Mouse (Mus musculus) limb, embryonic 12.5 days (tissue): ENCODE data around the gene Cltb. TPM values are rescaled to one million over a fixed set of nuclear protein-coding genes. Genes with fewer than 3 reads are reported as not detected.

ENCODE experiments used
- ATAC-seq: fragments of 200-750 bp; cut with Nextera tagmentation; 2 replicates; pipeline ENCODE4 v1.8.0; 2017; ENCODE audit warnings: low read depth, moderate TSS enrichment; ENCODE audit not compliant: insufficient number of reproducible peaks, insufficient read depth, low FRiP score, low TSS enrichment
- H3K27ac ChIP-seq: fragments of 300-500 bp; sonication (generic); 2 replicates; pipeline ENCODE4 v1.5.1; 2016; ENCODE audit warnings: mild to moderate bottlenecking, moderate library complexity
- H3K27me3 ChIP-seq: fragments of 300-500 bp; sonication (generic); 2 replicates; pipeline ENCODE4 v1.6.1; 2016; ENCODE audit warnings: mild to moderate bottlenecking, moderate library complexity
- H3K36me3 ChIP-seq: fragments of 300-500 bp; sonication (generic); 2 replicates; pipeline ENCODE4 v1.6.1; 2016; ENCODE audit warnings: mild to moderate bottlenecking, moderate library complexity
- H3K4me1 ChIP-seq: fragments of 300-500 bp; sonication (generic); replicated peaks from 2 replicates; pipeline ENCODE4 v1.6.1; 2016
- H3K4me2 ChIP-seq: fragments of 300-500 bp; sonication (generic); 2 replicates; pipeline ENCODE4 v1.6.1; 2016; ENCODE audit warnings: mild to moderate bottlenecking, moderate library complexity
- H3K4me3 ChIP-seq: fragments of 300-500 bp; sonication (generic); replicated peaks from 2 replicates; pipeline ENCODE4 v1.5.1; 2016; ENCODE audit warnings: mild to moderate bottlenecking
- H3K9ac ChIP-seq: fragments of 300-500 bp; sonication (generic); replicated peaks from 2 replicates; pipeline ENCODE4 v1.6.1; 2016; ENCODE audit warnings: mild to moderate bottlenecking, moderate library complexity
- H3K9me3 ChIP-seq: fragments of 300-500 bp; sonication (generic); 2 replicates; pipeline ENCODE4 v1.6.1; 2016; ENCODE audit warnings: mild to moderate bottlenecking, moderate library complexity
- WGBS: fragments of 180-500 bp; shearing (Covaris S2); methylation state at CpG from one replicate; pipeline ENCODE4 v1.1.7; 2016; 5-methylcytosine and 5-hydroxymethylcytosine counted together
- polyA plus RNA-seq: library from polyadenylated mRNA; unstranded; fragments of >200 nt; fragmentation: Nextera tagmentation; extraction: Ambion mirVana; gene quantifications from 2 replicates; pipeline ENCODE4 v1.2.1, GENCODE M21; 2016

The Cltb gene
- polyA plus RNA-seq, 1 experiment from 2014 or later: 17.2 TPM

DNA sequence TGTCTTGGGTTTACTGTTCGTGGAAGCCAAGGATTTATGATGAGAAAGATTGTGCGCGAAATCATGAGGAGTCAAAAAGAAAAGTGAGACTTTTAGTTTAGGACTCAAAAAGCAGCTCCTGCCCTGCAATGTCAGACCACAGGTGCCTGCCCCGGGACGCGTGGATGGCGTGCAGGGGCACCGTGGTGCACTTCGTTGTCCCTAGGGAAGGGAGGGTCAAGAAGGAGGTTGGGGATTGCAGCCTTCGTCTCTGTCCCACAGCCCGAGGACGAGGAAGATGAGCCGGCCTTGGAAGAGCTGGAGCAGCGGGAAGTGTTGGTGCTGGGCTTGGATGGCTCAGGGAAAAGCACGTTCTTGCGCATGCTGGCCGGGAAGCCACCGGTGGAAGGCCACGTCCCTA is 35.7 kb downstream of the Cltb start:
- ATAC-seq: no peak
- Histone ChIP-seq H3K4me1 (peaks cover 9% of the 10 kb centered on the region), H3K4me2 (peak overlapping the region; percentile 91), H3K9me3 (no peaks in the 10 kb centered on the region), H3K36me3 (peaks cover 46% of the 10 kb centered on the region), H3K9ac (peak overlapping the region; percentile 91), H3K27me3 (peaks cover 9% of the 10 kb centered on the region), H3K4me3 (peak overlapping the region; percentile 93), H3K27ac (peak overlapping the region; percentile 85)
- WGBS: 3% methylated on average over 19 of the region's 19 CpGs

DNA sequence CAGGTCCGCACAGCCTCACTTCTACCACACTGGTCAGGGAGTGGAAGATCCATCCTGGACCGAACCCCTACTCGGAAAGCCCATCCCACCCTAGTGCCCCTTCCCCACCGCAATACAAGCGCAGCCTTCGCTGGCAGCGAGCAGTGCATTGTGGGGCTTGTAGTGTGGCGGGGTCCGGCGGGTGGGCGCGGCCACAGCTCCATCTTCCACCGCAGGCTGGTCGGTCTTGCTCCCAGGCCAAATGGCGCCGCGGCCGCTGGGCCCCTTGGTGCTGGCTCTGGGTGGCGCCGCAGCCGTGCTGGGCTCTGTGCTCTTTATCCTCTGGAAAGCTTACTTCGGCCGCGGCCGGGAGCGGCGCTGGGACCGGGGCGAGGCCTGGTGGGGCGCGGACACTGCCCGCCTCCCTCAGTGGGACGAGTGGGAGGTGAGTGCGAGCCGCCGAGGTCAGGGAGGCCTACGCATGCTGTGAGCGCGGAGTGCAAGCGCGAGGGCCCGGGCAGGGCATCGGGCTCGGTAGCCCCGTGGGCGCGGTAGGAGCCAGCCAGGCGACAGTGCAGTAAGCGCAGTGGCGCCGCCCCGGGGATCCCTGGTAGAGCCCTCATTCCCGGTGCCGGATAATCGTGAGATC is 36.2 kb downstream of the Cltb start, which contains the start of gene Arl10:
Gene Arl10, plus strand, starts transcription at position 162 of the 628 bp plus-strand sequence.
- peak within 1 kb of the TSS; percentile 85 for H3K27ac ChIP-seq
- no peaks in the 10 kb centered on the region for H3K9me3 ChIP-seq
- peaks cover 40% of the 10 kb centered on the region for H3K36me3 ChIP-seq
- peaks cover 9% of the 10 kb centered on the region for H3K27me3 ChIP-seq
- peak within 1 kb of the TSS; percentile 91 for H3K9ac ChIP-seq
- ATAC-seq: peak; percentile 89
- H3K4me2 ChIP-seq: peak within 1 kb of the TSS; percentile 91
- under 1% methylated on average over 55 of the region's 55 CpGs for WGBS
- peaks cover 9% of the 10 kb centered on the region for H3K4me1 ChIP-seq
- peak within 1 kb of the TSS; percentile 93 for H3K4me3 ChIP-seq

DNA sequence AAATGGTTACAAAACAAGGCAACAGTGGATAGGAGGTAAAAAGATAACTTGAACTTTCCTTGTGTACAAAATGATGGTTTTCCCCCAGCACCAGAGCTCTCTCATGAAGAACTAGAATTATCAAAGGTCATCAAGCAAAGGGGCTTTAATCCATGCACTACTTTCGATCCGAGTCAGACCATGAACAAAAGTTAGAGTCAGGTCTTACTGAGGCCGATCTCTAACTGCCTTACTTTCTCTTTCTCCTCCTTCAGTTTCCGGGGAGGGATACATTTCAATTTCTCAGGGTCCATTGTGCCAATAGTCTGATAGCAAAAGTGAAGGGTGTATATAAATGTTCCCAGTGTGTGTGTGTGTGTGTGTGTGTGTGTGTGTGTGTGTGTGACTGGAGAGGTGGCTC is 38.5 kb downstream of the Cltb start:
- H3K36me3 ChIP-seq: peaks cover 17% of the 10 kb centered on the region
- no peak for ATAC-seq
- H3K9me3 ChIP-seq: no peaks in the 10 kb centered on the region
- 84% methylated on average over 4 of the region's 4 CpGs for WGBS
- H3K4me3 ChIP-seq: no peak overlapping the region
- H3K4me2 ChIP-seq: no peak overlapping the region
- H3K27me3 ChIP-seq: peaks cover 9% of the 10 kb centered on the region
- no peak overlapping the region for H3K9ac ChIP-seq
- no peak overlapping the region for H3K27ac ChIP-seq
- H3K4me1 ChIP-seq: peaks cover 9% of the 10 kb centered on the region

DNA sequence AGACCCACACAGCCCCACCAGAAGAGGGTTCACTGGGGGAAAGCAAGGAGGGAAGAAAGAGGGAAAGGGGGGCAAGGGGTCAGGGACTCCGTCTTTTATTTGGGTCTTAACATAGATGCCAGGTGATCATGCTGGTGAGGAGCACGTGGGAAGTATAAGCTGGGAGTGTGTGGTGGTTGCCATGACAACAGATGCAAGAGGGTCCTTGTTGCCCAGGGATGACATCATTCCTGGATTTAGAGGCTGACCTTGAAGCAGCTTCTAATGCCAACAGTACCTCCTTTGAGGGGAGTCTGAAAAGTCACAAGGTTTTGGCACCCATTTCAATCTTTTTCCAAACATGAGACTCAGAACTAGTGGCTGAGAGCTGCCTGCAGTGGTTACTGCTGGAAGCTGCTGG is 39.5 kb downstream of the Cltb start:
- H3K9ac ChIP-seq: no peak overlapping the region

DNA sequence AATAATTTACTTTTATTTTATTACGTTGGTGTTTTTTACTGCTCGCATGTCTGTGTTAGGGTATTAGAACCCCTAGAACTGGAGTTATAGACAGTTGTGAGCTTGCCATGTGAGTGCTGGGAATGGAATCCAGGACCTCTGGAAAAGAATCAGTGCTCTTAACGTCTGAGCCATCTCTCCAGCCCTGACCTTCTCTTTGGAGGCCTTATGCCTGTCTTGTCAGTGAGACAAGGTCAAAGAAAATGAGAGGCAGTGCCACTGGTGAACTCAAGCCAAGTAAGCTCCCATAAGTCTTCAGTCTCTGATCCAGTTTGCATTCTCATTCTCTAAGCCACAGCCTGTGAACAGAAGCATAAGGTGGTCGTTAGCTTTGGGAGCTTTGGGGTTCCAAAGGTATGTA is 40.4 kb downstream of the Cltb start:
- ATAC-seq: no peak
- Histone ChIP-seq H3K9ac (no peak overlapping the region), H3K9me3 (no peaks in the 10 kb centered on the region), H3K4me2 (no peak overlapping the region), H3K4me3 (no peak overlapping the region), H3K36me3 (no peaks in the 10 kb centered on the region), H3K27me3 (peaks cover 9% of the 10 kb centered on the region), H3K4me1 (peaks cover 1% of the 10 kb centered on the region), H3K27ac (no peak overlapping the region)
- WGBS: 74% methylated on average over 4 of the region's 4 CpGs

More for the DNA sequence above, 39.5 kb downstream of the Cltb start:
- ATAC-seq: no peak
- no peak overlapping the region for H3K4me2 ChIP-seq
- WGBS: 39% methylated on average over 2 of the region's 2 CpGs
- H3K27me3 ChIP-seq: peaks cover 9% of the 10 kb centered on the region
- 0 out of 2 replicates have a peak overlapping the region, but pooled peaks have one; percentile 41 for H3K27ac ChIP-seq
- H3K4me1 ChIP-seq: peaks cover 9% of the 10 kb centered on the region
- H3K36me3 ChIP-seq: peaks cover 7% of the 10 kb centered on the region; the same call in 1 of the 2 replicates
- H3K9me3 ChIP-seq: no peaks in the 10 kb centered on the region
- no peak overlapping the region for H3K4me3 ChIP-seq

DNA sequence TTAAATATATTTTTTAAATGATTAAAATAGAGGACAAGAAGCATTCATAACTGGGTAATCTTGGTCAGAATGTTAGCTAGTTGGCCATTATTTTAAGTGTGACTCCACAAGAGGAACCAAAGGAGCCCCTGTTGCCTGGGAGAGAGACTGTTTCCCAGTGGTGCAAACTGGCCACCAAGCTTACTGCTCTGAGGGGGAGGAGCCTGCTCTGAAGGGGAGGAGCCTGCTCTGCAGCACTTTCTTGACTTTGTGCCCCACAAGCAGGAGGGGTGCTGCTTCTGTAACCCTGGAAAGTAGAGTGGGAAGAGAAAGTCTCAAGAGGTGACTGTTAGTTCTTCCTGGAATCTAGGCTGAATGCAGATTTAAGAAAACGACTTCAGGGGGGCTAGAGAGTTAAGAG is 41.9 kb downstream of the Cltb start:
- no peaks in the 10 kb centered on the region for H3K36me3 ChIP-seq
- H3K27me3 ChIP-seq: peaks cover 9% of the 10 kb centered on the region
- no peak overlapping the region for H3K4me2 ChIP-seq
- H3K9me3 ChIP-seq: no peaks in the 10 kb centered on the region
- no peak overlapping the region for H3K4me3 ChIP-seq
- no peak overlapping the region for H3K27ac ChIP-seq
- 46% methylated on average over 1 of the region's 1 CpGs for WGBS
- no peak overlapping the region for H3K9ac ChIP-seq
- no peak for ATAC-seq
- H3K4me1 ChIP-seq: peaks cover 2% of the 10 kb centered on the region

DNA sequence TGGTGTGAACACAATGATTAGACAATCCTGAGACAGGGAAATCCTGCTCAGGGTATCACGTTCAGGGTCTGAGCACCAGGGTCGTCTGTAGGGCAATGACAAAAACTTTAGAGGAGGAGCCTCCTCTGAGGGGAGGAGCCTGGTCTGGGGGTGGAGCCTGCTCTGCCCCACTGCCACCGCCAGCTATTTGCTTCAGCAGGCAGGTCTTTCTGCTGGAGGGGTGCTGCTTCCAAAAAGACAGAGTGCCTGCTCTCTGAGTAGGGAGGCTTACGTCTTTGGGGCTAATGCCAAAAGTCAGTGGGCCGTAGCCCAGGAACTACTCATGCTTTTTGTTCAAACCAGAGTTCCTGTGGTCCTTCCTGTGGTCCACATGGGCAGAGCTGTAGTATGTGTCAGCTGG is 42.8 kb downstream of the Cltb start:
- 0 out of 2 replicates have a peak, but pooled peaks cover 4% of the 10 kb centered on the region for H3K36me3 ChIP-seq
- no peak for ATAC-seq
- no peak overlapping the region for H3K4me2 ChIP-seq
- no peak overlapping the region for H3K9ac ChIP-seq
- 44% methylated on average over 5 of the region's 5 CpGs for WGBS
- H3K4me3 ChIP-seq: no peak overlapping the region
- peaks cover 6% of the 10 kb centered on the region for H3K27me3 ChIP-seq
- H3K4me1 ChIP-seq: peaks cover 7% of the 10 kb centered on the region
- no peak overlapping the region for H3K27ac ChIP-seq
- H3K9me3 ChIP-seq: no peaks in the 10 kb centered on the region

DNA sequence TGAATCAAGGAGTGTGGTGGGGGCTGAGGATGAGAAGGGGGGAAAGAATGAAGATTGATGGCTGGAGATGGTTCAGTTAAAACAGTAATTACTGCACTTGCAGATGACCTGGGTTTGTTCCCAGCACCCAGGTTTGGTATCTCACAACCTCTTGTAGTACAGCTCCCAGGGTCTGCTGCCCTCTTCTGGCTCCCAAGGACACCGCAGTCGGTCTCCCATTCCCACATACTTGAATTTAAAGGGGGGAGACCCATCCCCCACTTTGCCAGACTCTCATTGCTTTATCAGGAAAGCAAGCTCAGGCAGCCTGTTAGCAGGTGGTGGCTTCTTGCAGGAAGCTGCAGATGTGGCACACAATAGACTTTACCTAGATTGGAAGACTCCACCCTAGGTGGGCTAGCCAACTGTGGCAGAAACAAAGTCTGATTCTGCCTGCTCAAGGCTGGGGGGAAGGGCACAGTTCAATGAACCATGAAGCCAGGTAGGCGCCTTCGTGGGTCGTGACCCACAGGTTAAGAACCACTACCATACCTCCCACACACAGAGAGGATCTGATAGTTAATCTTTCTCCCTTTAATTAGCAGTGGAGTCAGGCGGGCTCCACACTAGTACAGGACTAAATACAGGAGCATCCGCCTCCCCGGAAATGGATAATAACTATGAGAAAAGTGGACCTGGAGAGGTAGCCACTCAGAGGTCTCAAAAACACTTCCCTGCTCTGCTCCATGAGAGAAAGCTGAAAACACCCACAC is 45.4 kb downstream of the Cltb start:
- H3K4me2 ChIP-seq: peak overlapping the region; percentile 91
- peaks cover 30% of the 10 kb centered on the region for H3K36me3 ChIP-seq
- no peaks in the 10 kb centered on the region for H3K9me3 ChIP-seq
- 46% methylated on average over 8 of the region's 8 CpGs for WGBS
- no peak overlapping the region for H3K27ac ChIP-seq
- peak overlapping the region; percentile 97 for H3K4me3 ChIP-seq
- ATAC-seq: 0 out of 2 replicates have a peak, but pooled peaks have one; percentile 2
- no peak overlapping the region; the same call in 1 of the 2 replicates for H3K9ac ChIP-seq
- no peaks in the 10 kb centered on the region for H3K27me3 ChIP-seq
- H3K4me1 ChIP-seq: peaks cover 7% of the 10 kb centered on the region

DNA sequence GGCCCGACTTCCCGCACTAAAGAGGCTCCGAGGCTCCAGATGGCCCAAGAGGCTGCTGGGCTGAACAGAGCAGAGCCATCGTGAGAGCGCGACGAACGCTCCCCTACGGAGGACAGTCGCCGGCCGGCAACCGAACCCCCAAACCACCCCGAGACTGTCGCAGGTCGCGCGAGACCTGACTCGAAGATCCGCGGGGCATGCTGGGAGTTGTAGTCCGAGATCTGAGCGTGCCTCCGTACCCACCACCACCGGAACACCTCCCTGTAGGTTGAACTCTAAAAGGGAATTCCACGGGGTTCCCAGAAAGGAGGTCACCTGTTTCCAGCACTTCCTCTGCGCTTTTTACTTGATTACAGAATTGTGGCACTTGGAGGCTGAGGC is 46.0 kb downstream of the Cltb start, which contains the start of gene 4833439L19Rik:
Gene 4833439L19Rik, minus strand, starts transcription at position 235 of the 381 bp plus-strand sequence.
- under 1% methylated on average over 27 of the region's 27 CpGs for WGBS
- Histone ChIP-seq H3K9me3 (no peaks in the 10 kb centered on the region), H3K4me1 (peaks cover 7% of the 10 kb centered on the region), H3K9ac (peak within 1 kb of the TSS; percentile 93), H3K4me2 (peak within 1 kb of the TSS; percentile 91), H3K36me3 (peaks cover 36% of the 10 kb centered on the region), H3K27ac (0 out of 2 replicates have a peak within 1 kb of the TSS, but pooled peaks have one; percentile 62), H3K27me3 (no peaks in the 10 kb centered on the region), H3K4me3 (peak within 1 kb of the TSS; percentile 97)
- ATAC-seq: peak; percentile 94

DNA sequence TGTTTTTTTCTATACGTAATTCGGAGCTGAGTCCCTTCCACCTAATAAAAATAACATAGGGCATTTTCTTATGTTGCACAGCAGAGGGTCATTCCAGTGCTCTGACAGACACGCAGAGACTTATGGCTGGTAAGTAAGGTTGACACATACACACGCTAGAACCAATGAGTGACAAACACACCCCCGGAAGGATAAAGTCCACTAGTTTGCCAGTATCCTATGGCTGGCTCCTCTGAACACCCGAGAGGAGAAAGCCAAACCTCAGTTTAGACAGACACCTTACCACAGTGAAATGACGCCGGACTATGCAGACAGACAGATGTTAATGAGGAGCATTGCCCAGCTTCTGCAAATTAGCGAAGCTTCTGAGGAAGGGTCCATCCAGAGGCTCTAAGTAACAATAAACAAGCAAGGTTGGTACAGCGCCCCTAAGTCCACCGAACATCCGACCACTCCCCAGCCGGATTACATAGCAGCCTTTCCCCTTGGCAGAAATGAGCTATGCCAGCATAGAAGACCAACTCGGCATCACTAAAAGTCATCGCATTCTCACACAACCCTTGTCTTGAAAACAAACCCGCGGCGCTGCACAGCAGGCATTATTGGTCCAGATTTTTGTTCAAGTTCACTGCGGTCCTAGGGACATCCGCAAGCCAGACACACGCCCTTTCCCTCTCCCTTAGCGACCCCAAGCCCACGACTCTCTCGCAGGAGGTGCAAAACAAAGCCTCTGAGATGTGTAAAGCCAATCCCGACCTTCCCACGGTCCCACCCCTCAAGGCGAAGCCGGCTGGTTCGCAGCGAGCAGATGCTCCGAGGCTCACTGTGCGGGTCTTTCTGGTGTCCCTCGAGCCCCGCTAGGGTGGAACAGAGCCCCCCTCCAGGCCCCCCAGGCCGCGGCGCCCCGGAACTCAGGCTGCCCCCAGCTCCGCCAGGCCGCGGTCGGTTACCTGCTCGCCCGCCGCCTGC is 46.6 kb downstream of the Cltb start:
- peak overlapping the region; percentile 97 for H3K4me3 ChIP-seq
- H3K4me2 ChIP-seq: peak overlapping the region; percentile 91
- H3K27me3 ChIP-seq: no peaks in the 10 kb centered on the region
- H3K9me3 ChIP-seq: no peaks in the 10 kb centered on the region
- 0 out of 2 replicates have a peak overlapping the region, but pooled peaks have one; percentile 62 for H3K27ac ChIP-seq
- H3K4me1 ChIP-seq: peaks cover 7% of the 10 kb centered on the region
- H3K36me3 ChIP-seq: peaks cover 42% of the 10 kb centered on the region
- peak; percentile 34 for ATAC-seq
- WGBS: 12% methylated on average over 45 of the region's 45 CpGs
- H3K9ac ChIP-seq: peak overlapping the region; percentile 93
